Mouse (Mus musculus) intestine, embryonic 16.5 days (tissue): ENCODE measurements around the gene Nol8. TPM values are rescaled to one million over a fixed set of nuclear protein-coding genes. Genes with fewer than 3 reads are reported as not detected.

Experiments
- ATAC-seq: fragments of 200-750 bp; cut with Nextera tagmentation; 2 replicates; pipeline ENCODE4 v1.8.0; 2017; ENCODE audit warnings: moderate TSS enrichment, moderate library complexity
- H3K27ac ChIP-seq: fragments of 300-500 bp; sonication (generic); 2 replicates; pipeline ENCODE4 v1.5.1; 2014; ENCODE audit warnings: mild to moderate bottlenecking, low read length
- H3K27me3 ChIP-seq: fragments of 300-500 bp; sonication (generic); replicated peaks from 2 replicates; pipeline ENCODE4 v1.6.1; 2014; ENCODE audit warnings: low read length, control low read depth, mixed read lengths; ENCODE audit not compliant: control insufficient read depth, insufficient read depth
- H3K36me3 ChIP-seq: fragments of 300-500 bp; sonication (generic); 2 replicates; pipeline ENCODE4 v1.6.1; 2014; ENCODE audit warnings: low read length, control low read depth; ENCODE audit not compliant: control insufficient read depth, insufficient read depth
- H3K4me1 ChIP-seq: fragments of 300-500 bp; sonication (generic); 2 replicates; pipeline ENCODE4 v1.6.1; 2014; ENCODE audit warnings: low read length, control low read depth, mixed read lengths; ENCODE audit not compliant: control insufficient read depth, insufficient read depth
- H3K4me2 ChIP-seq: fragments of 300-500 bp; sonication (generic); 2 replicates; pipeline ENCODE4 v1.6.1; 2014; ENCODE audit warnings: low read depth, low read length, control low read depth
- H3K4me3 ChIP-seq: fragments of 300-500 bp; sonication (generic); 2 replicates; pipeline ENCODE4 v1.5.1; 2014; ENCODE audit warnings: mild to moderate bottlenecking, low read length
- H3K9ac ChIP-seq: fragments of 300-500 bp; sonication (generic); 2 replicates; pipeline ENCODE4 v1.6.1; 2014; ENCODE audit warnings: low read depth, low read length
- H3K9me3 ChIP-seq: fragments of 300-500 bp; sonication (generic); 2 replicates; pipeline ENCODE4 v1.6.1; 2016; ENCODE audit warnings: low read length, control low read depth; ENCODE audit not compliant: control insufficient read depth
- WGBS: fragments of 180-500 bp; shearing (Covaris S2); extraction: QIAGEN DNeasy Blood & Tissue Kit; methylation state at CpG from one replicate; pipeline ENCODE4 v1.1.7; 2014; 5-methylcytosine and 5-hydroxymethylcytosine counted together
- polyA plus RNA-seq: library from polyadenylated mRNA; unstranded; fragments of >200 nt; fragmentation: Nextera tagmentation; extraction: Ambion mirVana; gene quantifications from 2 replicates; pipeline ENCODE4 v1.2.1, GENCODE M21; 2015

The Nol8 gene
- polyA plus RNA-seq, 1 experiment from 2014 or later, result 13.4 TPM

GRCm38 (mm10) chr13:49639965-49640364 is 12.9 kb upstream of the Nol8 start:
- no peaks in the 10 kb centered on the region; the same call in 1 of the 2 replicates for H3K4me1 ChIP-seq
- H3K27ac ChIP-seq, result no peak overlapping the region
- no peaks in the 10 kb centered on the region for H3K9me3 ChIP-seq
- 99% methylated on average over 2 of the region's 2 CpGs for WGBS
- H3K9ac ChIP-seq, result no peak overlapping the region
- H3K4me2 ChIP-seq, result no peak overlapping the region
- H3K4me3 ChIP-seq, result no peak overlapping the region
- H3K27me3 ChIP-seq, result no peaks in the 10 kb centered on the region
- H3K36me3 ChIP-seq, result no peaks in the 10 kb centered on the region
- ATAC-seq, result no peak

- 75% methylated on average over 6 of the region's 6 CpGs for WGBS
- Histone ChIP-seq H3K36me3 (no peaks in the 10 kb centered on the region), H3K27me3 (no peaks in the 10 kb centered on the region), H3K9me3 (no peaks in the 10 kb centered on the region), H3K4me2 (no peak overlapping the region), H3K9ac (no peak overlapping the region), H3K27ac (no peak overlapping the region), H3K4me1 (no peaks in the 10 kb centered on the region; the same call in 1 of the 2 replicates), H3K4me3 (no peak overlapping the region)
- ATAC-seq, result no peak
Observed at GRCm38 (mm10) chr13:49642650-49643049, 10.2 kb upstream of the Nol8 start.

GRCm38 (mm10) chr13:49643669-49644362 is 9.1 kb upstream of the Nol8 start:
- Histone ChIP-seq H3K4me2 (no peak overlapping the region), H3K9ac (no peak overlapping the region), H3K4me3 (no peak overlapping the region), H3K4me1 (no peaks in the 10 kb centered on the region; the same call in 1 of the 2 replicates), H3K36me3 (no peaks in the 10 kb centered on the region), H3K27ac (peak overlapping the region; percentile 18; the same call in 1 of the 2 replicates), H3K9me3 (no peaks in the 10 kb centered on the region), H3K27me3 (no peaks in the 10 kb centered on the region)
- ATAC-seq, result no peak; the same call in 1 of the 2 replicates

GRCm38 (mm10) chr13:49644731-49645529 is 7.9 kb upstream of the Nol8 start:
- peak; percentile 53; the same call in 1 of the 2 replicates for ATAC-seq
- no peak overlapping the region for H3K9ac ChIP-seq
- WGBS, result 52% methylated on average over 2 of the region's 2 CpGs
- H3K4me3 ChIP-seq, result no peak overlapping the region
- H3K27ac ChIP-seq, result peak overlapping the region; percentile 20; the same call in 1 of the 2 replicates
- H3K36me3 ChIP-seq, result no peaks in the 10 kb centered on the region
- H3K4me1 ChIP-seq, result no peaks in the 10 kb centered on the region; the same call in 1 of the 2 replicates
- H3K4me2 ChIP-seq, result no peak overlapping the region
- H3K27me3 ChIP-seq, result no peaks in the 10 kb centered on the region
- H3K9me3 ChIP-seq, result no peaks in the 10 kb centered on the region

GRCm38 (mm10) chr13:49646019-49646418 is 6.9 kb upstream of the Nol8 start:
- no peaks in the 10 kb centered on the region for H3K27me3 ChIP-seq
- no peaks in the 10 kb centered on the region for H3K9me3 ChIP-seq
- no peaks in the 10 kb centered on the region for H3K36me3 ChIP-seq
- H3K27ac ChIP-seq, result no peak overlapping the region
- no peak overlapping the region for H3K4me3 ChIP-seq
- no peaks in the 10 kb centered on the region; the same call in 1 of the 2 replicates for H3K4me1 ChIP-seq
- 76% methylated on average over 1 of the region's 1 CpGs for WGBS
- no peak overlapping the region for H3K4me2 ChIP-seq
- ATAC-seq, result no peak
- no peak overlapping the region for H3K9ac ChIP-seq

GRCm38 (mm10) chr13:49651136-49651535 is 1.7 kb upstream of the Nol8 start:
- peaks cover 2% of the 10 kb centered on the region; the same call in 1 of the 2 replicates for H3K4me1 ChIP-seq
- no peaks in the 10 kb centered on the region for H3K36me3 ChIP-seq
- H3K27me3 ChIP-seq, result no peaks in the 10 kb centered on the region
- ATAC-seq, result no peak
- no peak overlapping the region for H3K9ac ChIP-seq
- WGBS, result 35% methylated on average over 2 of the region's 2 CpGs
- H3K4me2 ChIP-seq, result no peak overlapping the region
- no peak overlapping the region for H3K4me3 ChIP-seq
- no peak overlapping the region for H3K27ac ChIP-seq
- H3K9me3 ChIP-seq, result no peaks in the 10 kb centered on the region

GRCm38 (mm10) chr13:49651781-49652351 is 1.0 kb upstream of the Nol8 start:
- Histone ChIP-seq H3K36me3 (no peaks in the 10 kb centered on the region), H3K4me2 (peak overlapping the region; percentile 70), H3K9ac (peak overlapping the region; percentile 60), H3K4me1 (peaks cover 2% of the 10 kb centered on the region; the same call in 1 of the 2 replicates), H3K27ac (no peak overlapping the region), H3K9me3 (no peaks in the 10 kb centered on the region), H3K27me3 (no peaks in the 10 kb centered on the region), H3K4me3 (peak overlapping the region; percentile 74)
- ATAC-seq, result no peak
- 2% methylated on average over 4 of the region's 4 CpGs for WGBS

GRCm38 (mm10) chr13:49653180-49653541 is 283 bp downstream of the Nol8 start:
- under 1% methylated on average over 16 of the region's 16 CpGs for WGBS
- H3K4me2 ChIP-seq, result peak overlapping the region; percentile 61
- H3K9me3 ChIP-seq, result no peaks in the 10 kb centered on the region
- H3K36me3 ChIP-seq, result no peaks in the 10 kb centered on the region
- H3K27ac ChIP-seq, result 0 out of 2 replicates have a peak overlapping the region, but pooled peaks have one; percentile 38
- H3K4me3 ChIP-seq, result peak overlapping the region; percentile 74
- H3K27me3 ChIP-seq, result no peaks in the 10 kb centered on the region
- peak overlapping the region; percentile 68 for H3K9ac ChIP-seq
- peak; percentile 80 for ATAC-seq
- peaks cover 2% of the 10 kb centered on the region; the same call in 1 of the 2 replicates for H3K4me1 ChIP-seq

GRCm38 (mm10) chr13:49677793-49678192 is 24.9 kb downstream of the Nol8 start:
- H3K4me1 ChIP-seq, result no peaks in the 10 kb centered on the region
- H3K4me2 ChIP-seq, result no peak overlapping the region
- no peak overlapping the region for H3K27ac ChIP-seq
- no peaks in the 10 kb centered on the region for H3K27me3 ChIP-seq
- 0 out of 2 replicates have a peak, but pooled peaks cover 4% of the 10 kb centered on the region for H3K36me3 ChIP-seq
- no peak overlapping the region for H3K9ac ChIP-seq
- WGBS, result 89% methylated on average over 2 of the region's 2 CpGs
- ATAC-seq, result no peak
- H3K4me3 ChIP-seq, result no peak overlapping the region
- no peaks in the 10 kb centered on the region for H3K9me3 ChIP-seq
